Mouse (Mus musculus): ENCODE data around the gene Psph.

- TF ChIP-seq POLR2A (IDR thresholded peaks at IDR 0.05; ENCODE audit: borderline replicate concordance, control insufficient read depth, low read depth, low read length) (no peak), CTCF (IDR thresholded peaks at IDR 0.05; ENCODE audit: control insufficient read depth, insufficient read depth, low read length) (no peak)
Measured at GRCm38 (mm10) chr5:129785235-129785870, 1.9 kb downstream of the Psph start.

Measured in bone marrow, adult 2 months (tissue).